Comparison of ENCODE assay signal across 15 mouse cellular contexts in the genomic region with DNA sequence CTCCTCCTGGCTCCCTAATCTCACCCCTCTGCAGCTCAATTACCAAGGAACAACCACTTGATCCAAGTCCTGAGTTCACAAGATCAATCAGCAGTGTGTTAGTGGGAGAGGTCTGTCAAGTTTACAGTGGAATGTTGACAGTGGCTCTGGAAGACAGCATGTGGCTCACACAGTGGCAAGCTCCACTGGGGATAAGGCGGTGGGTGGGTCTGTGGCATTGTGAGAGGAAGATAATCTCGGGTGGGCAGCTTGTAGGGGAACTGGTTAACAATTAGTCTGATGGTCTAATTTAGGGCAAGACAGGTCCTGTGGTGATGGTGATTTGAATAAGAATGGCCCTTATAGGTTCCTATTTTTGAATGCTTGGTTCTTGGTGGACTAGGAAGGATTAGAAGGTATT. TPM values are rescaled to one million over a fixed set of nuclear protein-coding genes. Genes with fewer than 3 reads are reported as not detected.
DNase-seq lines count a peak whose midpoint lies in the region; TF ChIP-seq lines count a peak whose summit lies in the region.
"Had no signal": no experiment of that assay in that cellular context is flagged by ENCODE, and none has a peak within 500 bp of the region (broad histone marks: within the 10 kb centered on the region; RNA-seq: fewer than 3 reads in every experiment).

No protein-coding gene starts in this region.

- H3K27me3 ChIP-seq in heart, embryonic 10.5 days (ENCODE audit: insufficient read depth, poor library complexity, severe bottlenecking), result no peaks in the 10 kb centered on the region
- no peaks in the 10 kb centered on the region for H3K27me3 ChIP-seq in ES-Bruce4 (ENCODE audit: control insufficient read depth, insufficient read depth, low read length, poor library complexity, severe bottlenecking)
- H3K27me3 ChIP-seq in small intestine, adult 2 months (ENCODE audit: control insufficient read depth, insufficient read depth, low read length), result no peaks in the 10 kb centered on the region

- WGBS in heart, embryonic 10.5 days, result 28% methylated on average over 2 of the region's 2 CpGs
- WGBS in small intestine, adult 2 months, result 81% methylated on average over 2 of the region's 2 CpGs

- H3K9ac ChIP-seq in ES-Bruce4 (ENCODE audit: low read depth, poor library complexity, severe bottlenecking), result no peak overlapping the region
- H3K9ac ChIP-seq: liver, embryonic 14.5 days had no signal

- DNase-seq in heart, embryonic 10.5 days (ENCODE audit: low spot score), result no peak
- DNase-seq in heart, adult 8-10 months (ENCODE audit: low spot score), result no peak
- no peak for DNase-seq in frontal cortex, postnatal 25 days (ENCODE audit: low spot score in 2 of 2)
- no peak for DNase-seq in Muller cell, postnatal 12 days (ENCODE audit: inconsistent ontology term)
- DNase-seq: cerebellum, adult 8-10 months; kidney, adult 9 months; kidney, postnatal 4 days; layer of hippocampus, postnatal 36 days; thymus, postnatal 36 days had no signal

- H3K4me1 ChIP-seq in heart, embryonic 10.5 days, result peaks cover 25% of the 10 kb centered on the region
- peaks cover 3% of the 10 kb centered on the region for H3K4me1 ChIP-seq in ES-Bruce4 (ENCODE audit: control insufficient read depth, insufficient read depth, low read length)
- H3K4me1 ChIP-seq in bone marrow macrophage, adult 2 months (ENCODE audit: control insufficient read depth, insufficient read depth, low read length), result peaks cover 59% of the 10 kb centered on the region
- peaks cover 6% of the 10 kb centered on the region; the same call in 1 of the 2 replicates for H3K4me1 ChIP-seq in small intestine, adult 2 months (ENCODE audit: control insufficient read depth, insufficient read depth, insufficient read length, low read length)
- H3K4me1 ChIP-seq: hindbrain, embryonic 10.5 days had no signal

- no peak for TF ChIP-seq EP300 in ES-Bruce4 (IDR thresholded peaks at IDR 0.05; ENCODE audit: insufficient read depth, low read depth, low read length)

- no peaks in the 10 kb centered on the region for H3K9me3 ChIP-seq in heart, embryonic 10.5 days
- no peaks in the 10 kb centered on the region for H3K9me3 ChIP-seq in ES-Bruce4 (replicated peaks; ENCODE audit: control insufficient read depth, insufficient read depth, low read length, poor library complexity, severe bottlenecking)
- H3K9me3 ChIP-seq: G1E; hindbrain, embryonic 10.5 days had no signal

- H3K36me3 ChIP-seq in heart, embryonic 10.5 days, result no peaks in the 10 kb centered on the region
- no peaks in the 10 kb centered on the region for H3K36me3 ChIP-seq in ES-Bruce4 (ENCODE audit: control insufficient read depth, insufficient read depth, low read length, poor library complexity, severe bottlenecking)
- H3K36me3 ChIP-seq in small intestine, adult 2 months (ENCODE audit: control insufficient read depth, insufficient read depth, low read length), result no peaks in the 10 kb centered on the region
- H3K36me3 ChIP-seq: G1E; hindbrain, embryonic 10.5 days had no signal

- TF ChIP-seq CTCF in ES-Bruce4 (IDR thresholded peaks at IDR 0.05; ENCODE audit: low read depth, low read length), result no peak
- no peak for TF ChIP-seq CTCF in bone marrow macrophage, adult 2 months (IDR thresholded peaks at IDR 0.05; ENCODE audit: low read depth, low read length)
- TF ChIP-seq CTCF in small intestine, adult 2 months (IDR thresholded peaks at IDR 0.05; ENCODE audit: extremely low read depth, insufficient read length, insufficient replicate concordance, low read depth, low read length), result no peak

- H3K27ac ChIP-seq in heart, embryonic 10.5 days, result 0 out of 2 replicates have a peak overlapping the region, but pooled peaks have one; percentile 22
- peak overlapping the region; percentile 12; the same call in 1 of the 2 replicates for H3K27ac ChIP-seq in ES-Bruce4 (ENCODE audit: insufficient read depth, low read length)
- peak overlapping the region; percentile 80 for H3K27ac ChIP-seq in bone marrow macrophage, adult 2 months (ENCODE audit: insufficient read depth, low read depth, low read length)
- H3K27ac ChIP-seq in small intestine, adult 2 months (ENCODE audit: insufficient read depth, low read depth, low read length), result peak overlapping the region; percentile 32; the same call in 1 of the 2 replicates
- H3K27ac ChIP-seq: hindbrain, embryonic 10.5 days; liver, embryonic 14.5 days had no signal

- TF ChIP-seq POLR2A in ES-Bruce4 (IDR thresholded peaks at IDR 0.05; ENCODE audit: insufficient read depth, low read length), result no peak
- TF ChIP-seq POLR2A in bone marrow macrophage, adult 2 months (IDR thresholded peaks at IDR 0.05; ENCODE audit: borderline replicate concordance, low read depth, low read length), result no peak
- TF ChIP-seq POLR2A in small intestine, adult 2 months (IDR thresholded peaks at IDR 0.05; ENCODE audit: low read depth, low read length), result no peak

- H3K4me3 ChIP-seq in heart, embryonic 10.5 days, result no peak overlapping the region
- no peak overlapping the region for H3K4me3 ChIP-seq in ES-Bruce4 (ENCODE audit: low read depth, low read length)
- H3K4me3 ChIP-seq in bone marrow macrophage, adult 2 months (ENCODE audit: insufficient read depth, low read length), result no peak overlapping the region
- H3K4me3 ChIP-seq in small intestine, adult 2 months (ENCODE audit: low read depth, low read length), result no peak overlapping the region
- H3K4me3 ChIP-seq: hindbrain, embryonic 10.5 days had no signal

RNA-seq across cellular contexts. Expression of gene Nfe2l2, which starts 27.5 kb away (rescaled TPM):
- 42.8 and 45.0 TPM in 2 replicates for polyA plus RNA-seq in heart, embryonic 10.5 days (2016; fragmentation: Nextera tagmentation; extraction: Ambion mirVana)
- total RNA-seq in heart, adult 8-10 months (2022), result 10 to 100 TPM; 57.9 to 75.1 (median 64.5) TPM
- polyA plus RNA-seq in ES-Bruce4 (2011; ENCODE audit: insufficient read depth, insufficient read length, low read depth, missing spikeins), result 103 and 105 TPM in 2 replicates
- 266 and 269 TPM in 2 replicates for polyA plus RNA-seq in bone marrow macrophage, adult 2 months (2012; ENCODE audit: insufficient read depth, insufficient read length, missing spikeins)
- 42.5 and 62.5 TPM in 2 replicates for polyA plus RNA-seq in small intestine, adult 2 months (2012; rRNA removed)

Comparison
In these comparisons a context has a peak if more than half of its experiments do, and no peak if none do; other contexts are left out.
1. H3K27ac ChIP-seq: peak in every context shown above with its lines; median percentile 80 in bone marrow macrophage, adult 2 months; 32 in small intestine, adult 2 months; 22 in heart, embryonic 10.5 days; 12 in ES-Bruce4.